Mouse (Mus musculus): ENCODE results near the gene Gm5108.

The Gm5108 gene

GRCm38 (mm10) chr5:67941369-67941768 is at the start of gene Gm5108:
Gene Gm5108, plus strand, starts transcription at chr5:67941669.
- DNase-seq (ENCODE audit: low spot score): no peak

DNA sequence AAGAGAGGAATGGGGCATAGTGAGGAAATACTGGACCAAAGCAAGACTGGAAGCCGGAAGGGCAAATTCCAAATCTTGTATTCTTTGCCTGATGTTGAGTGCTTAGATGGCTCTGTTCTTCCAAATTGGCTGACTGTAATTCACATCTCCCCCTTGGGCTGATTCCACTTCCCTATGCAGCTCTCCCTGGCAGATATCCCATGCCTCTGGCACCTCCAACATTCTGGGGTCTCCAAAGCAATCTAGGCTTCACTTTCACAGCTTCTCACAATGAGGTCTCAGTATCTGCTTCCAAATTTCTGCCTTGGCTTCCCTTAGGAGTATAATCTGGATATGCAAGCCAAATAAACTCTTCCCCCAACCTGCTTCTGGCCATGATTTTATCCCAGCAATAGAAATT is 42.5 kb upstream of the Gm5108 start:
- no peak for DNase-seq (ENCODE audit: low spot score)

DNA sequence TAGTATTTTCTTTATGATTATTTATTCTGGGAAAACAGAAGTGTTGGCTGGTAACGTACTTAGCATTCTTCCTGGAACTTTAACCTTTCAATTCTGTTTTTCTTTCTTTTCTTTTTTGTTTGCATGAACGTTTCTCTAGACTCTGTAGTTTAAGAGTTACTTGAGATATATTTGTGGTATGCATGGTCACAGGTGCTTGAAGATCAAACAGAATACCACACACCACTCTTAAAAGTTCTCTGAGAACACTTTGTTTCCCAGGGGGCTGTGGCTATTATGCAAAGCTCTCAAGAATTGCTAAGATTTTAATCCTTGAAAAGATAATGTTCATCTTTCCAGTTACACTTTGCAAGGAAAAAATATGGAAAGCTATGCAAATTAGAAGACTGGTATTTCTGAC is 36.9 kb upstream of the Gm5108 start:
- DNase-seq (ENCODE audit: low spot score): no peak

DNA sequence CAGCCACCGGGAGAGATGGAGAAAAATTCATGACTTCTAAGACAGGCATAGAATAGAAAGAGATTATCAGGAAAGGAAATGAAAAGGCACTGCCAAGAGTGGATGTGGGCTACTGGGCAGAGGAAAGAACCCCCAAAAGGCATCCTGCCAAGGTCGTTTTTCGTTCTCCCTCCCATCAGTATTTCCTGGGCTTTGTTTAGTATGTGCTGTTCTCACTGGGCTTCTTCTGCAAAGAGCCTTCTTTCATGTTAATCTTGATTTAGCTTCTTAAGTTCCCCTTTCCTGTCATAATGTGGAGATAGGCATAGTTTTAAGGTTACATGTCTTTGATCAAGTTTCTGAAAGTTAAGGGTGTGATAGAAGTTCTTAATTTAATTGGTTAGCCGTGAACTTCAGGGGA is 10.9 kb upstream of the Gm5108 start:
- no peak for DNase-seq (ENCODE audit: low spot score)

- no peak for DNase-seq (ENCODE audit: low spot score)
Measured at GRCm38 (mm10) chr5:67931623-67932022, 9.8 kb upstream of the Gm5108 start.

- DNase-seq (ENCODE audit: low spot score): no peak
Measured at GRCm38 (mm10) chr5:67943199-67943598, 1.7 kb downstream of the Gm5108 start.

DNA sequence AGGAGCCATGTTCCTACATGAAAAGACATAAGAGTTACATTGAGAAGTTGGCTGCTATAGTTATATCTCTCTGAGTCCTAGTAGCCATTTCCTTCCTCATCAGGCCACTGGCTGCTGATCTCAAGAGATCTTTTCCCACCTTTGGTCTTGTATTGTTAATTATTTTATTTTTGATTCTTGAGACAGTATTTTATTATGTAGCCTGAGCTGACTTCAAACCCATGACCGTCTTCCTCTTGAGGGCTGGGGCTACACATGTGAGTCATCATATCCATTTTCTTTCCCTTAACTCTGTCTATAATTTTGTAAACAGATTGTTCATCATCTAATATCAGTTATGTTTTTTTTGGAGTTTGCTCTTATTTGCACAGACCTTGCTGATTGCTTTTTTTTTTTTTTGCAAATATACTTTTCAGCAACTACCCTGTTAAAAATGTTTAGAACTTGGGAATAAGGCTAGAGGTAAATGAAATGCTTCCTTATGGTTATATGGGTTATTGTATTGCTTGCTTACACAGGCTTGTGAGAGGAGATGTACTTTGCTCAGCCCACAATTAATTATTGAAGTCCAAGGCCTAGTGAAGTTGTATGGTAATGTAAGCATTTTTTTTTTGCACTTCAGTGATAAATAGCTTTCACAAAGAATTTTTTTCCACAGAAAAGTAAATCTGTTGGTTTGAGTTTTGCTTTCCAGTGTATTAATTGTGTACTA is 2.8 kb downstream of the Gm5108 start:
- no peak for DNase-seq (ENCODE audit: low spot score)

GRCm38 (mm10) chr5:67946321-67946720 is 4.9 kb downstream of the Gm5108 start, which contains the start of gene Gm21905:
Gene Gm21905, minus strand, starts transcription at chr5:67946421.
- DNase-seq (ENCODE audit: low spot score): no peak

GRCm38 (mm10) chr5:67947006-67947405 is 5.5 kb downstream of the Gm5108 start:
- no peak for DNase-seq (ENCODE audit: low spot score)

GRCm38 (mm10) chr5:67948074-67948473 is 6.6 kb downstream of the Gm5108 start:
- DNase-seq (ENCODE audit: low spot score): no peak

GRCm38 (mm10) chr5:67954097-67954496 is 12.6 kb downstream of the Gm5108 start:
- DNase-seq (ENCODE audit: low spot score): no peak

DNA sequence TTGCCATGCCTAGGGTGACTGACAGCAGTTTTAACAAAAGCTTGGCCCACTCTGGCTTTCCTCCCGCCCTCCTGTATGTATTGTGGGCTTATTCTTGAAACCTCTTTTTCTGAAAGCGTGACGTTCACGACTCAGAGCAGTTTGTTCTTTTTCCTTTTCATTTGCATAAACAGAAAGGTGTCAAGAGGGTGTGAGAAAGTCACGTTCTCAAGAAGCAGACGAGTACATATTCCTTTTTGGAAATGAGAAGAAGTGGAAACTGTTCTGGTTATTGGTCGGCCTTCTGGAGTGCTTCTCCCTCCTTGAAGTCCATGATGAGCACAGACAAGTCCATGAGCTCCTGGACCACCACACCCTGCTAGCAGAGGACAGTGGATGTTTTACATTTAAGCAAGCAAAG is 14.0 kb downstream of the Gm5108 start:
- no peak for DNase-seq (ENCODE audit: low spot score)

DNA sequence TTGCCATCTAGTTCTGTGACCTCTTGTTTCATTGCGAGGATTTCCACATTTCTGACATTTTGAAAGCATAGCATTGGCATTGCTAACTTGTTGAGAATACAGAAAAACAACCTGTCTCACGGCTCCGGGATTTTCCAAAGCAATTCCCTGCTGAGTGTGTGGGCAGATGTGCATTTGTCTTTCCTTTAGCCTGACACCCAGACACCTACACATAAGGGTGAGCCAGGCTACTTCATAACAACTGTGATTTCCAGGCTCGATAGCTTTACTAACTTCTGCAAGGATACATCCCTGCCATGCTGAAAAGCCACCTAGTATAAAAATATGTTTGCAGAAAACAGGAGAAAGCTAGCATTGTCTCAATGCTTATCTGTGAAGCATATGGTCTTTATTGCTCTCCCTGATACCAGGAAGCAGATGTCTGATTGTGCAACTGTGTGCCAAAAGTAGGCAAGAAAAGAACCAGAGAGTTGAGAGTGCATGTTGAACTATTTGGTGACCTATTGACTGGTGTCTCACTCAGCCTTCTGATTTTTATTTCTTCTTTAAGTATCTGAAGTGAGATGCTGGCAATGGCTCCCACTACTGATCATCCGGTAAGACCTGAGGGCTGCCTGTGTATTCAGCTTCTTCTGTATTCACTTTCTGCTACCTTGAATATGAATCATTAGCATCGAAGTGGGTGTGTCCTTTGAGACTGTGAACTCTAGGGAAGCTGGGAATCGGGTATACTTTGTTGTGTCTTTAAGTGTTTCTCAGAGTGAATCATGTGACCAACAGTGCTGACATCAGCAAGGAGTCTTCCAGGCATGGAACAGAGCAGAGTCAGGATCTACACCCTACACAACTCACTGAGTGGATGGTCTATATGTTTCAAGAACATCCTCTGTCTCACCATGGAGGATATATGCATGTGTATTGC is 20.5 kb downstream of the Gm5108 start:
- no peak for DNase-seq (ENCODE audit: low spot score)

GRCm38 (mm10) chr5:67969536-67969935 is 28.1 kb downstream of the Gm5108 start:
- no peak for DNase-seq (ENCODE audit: low spot score)

DNA sequence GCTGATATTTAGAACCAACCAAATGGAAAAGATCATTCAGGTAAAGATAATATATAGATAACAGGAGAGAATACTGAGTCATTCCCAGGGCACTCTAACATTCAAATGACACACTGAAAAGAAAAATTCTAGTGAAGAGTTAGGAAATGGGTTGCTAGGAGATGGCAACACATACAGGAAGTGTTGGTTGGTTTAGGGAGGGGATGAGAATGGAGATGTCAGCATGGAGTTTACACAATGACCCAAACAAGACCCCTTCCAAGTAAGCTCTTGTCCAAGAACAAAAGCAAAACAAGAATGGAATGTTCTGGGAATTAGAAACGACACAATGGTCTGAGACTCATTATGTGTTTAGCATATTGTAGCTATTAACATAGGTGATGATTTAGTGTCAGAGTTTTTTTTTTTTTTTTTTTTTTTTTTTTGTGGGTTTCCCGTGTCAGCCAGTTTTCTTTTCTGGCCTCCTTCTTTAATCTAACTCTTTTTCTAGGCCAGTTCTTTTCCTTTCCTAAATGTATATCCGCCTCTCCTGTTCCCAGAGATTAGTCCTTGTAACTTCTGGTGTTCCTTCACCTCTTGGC is 40.6 kb downstream of the Gm5108 start:
- DNase-seq (ENCODE audit: low spot score): no peak

DNA sequence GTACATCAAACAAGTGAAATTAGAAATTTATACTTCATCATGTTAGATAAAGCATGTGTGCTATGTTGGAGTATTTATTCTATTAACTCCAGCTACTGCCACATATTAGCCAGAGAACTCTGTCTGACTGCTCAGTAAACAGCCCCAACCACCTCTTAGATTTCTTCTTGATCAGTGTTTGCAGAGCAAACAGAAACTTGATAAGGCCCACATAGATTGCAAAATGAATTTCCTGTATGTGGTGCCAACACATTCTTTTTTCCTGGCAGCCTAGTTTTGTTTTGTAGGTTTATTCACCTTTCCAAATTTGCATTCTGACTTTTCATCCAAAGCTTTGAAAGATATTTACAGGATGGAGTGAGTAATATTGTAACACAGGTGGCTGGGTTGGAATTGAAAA is 49.0 kb downstream of the Gm5108 start:
- DNase-seq (ENCODE audit: low spot score): no peak

GRCm38 (mm10) chr5:68002611-68003010 is 61.1 kb downstream of the Gm5108 start:
- DNase-seq (ENCODE audit: low spot score): no peak

DNA sequence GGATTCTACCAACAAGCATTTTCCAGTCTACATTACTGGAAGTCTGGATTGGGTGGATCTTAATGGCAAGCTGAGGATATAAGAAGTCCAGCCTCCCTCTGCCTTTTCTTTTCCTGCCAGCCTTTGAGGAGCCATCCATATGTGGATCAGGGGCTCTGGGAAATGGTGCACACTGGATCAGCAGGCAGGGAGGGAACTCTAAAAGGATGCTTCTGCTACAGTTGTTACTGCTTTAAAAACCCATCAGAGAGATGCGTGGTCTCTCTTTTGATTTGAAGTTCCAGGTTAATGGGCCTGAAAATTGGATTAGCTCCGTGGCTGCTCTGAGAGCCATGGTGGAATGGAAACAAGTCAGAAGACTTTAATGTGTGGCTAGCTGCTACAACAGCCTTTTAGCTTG is 62.4 kb downstream of the Gm5108 start:
- DNase-seq (ENCODE audit: low spot score): no peak

- DNase-seq (ENCODE audit: low spot score): no peak
Measured at GRCm38 (mm10) chr5:68004419-68004818, 63.0 kb downstream of the Gm5108 start.

DNA sequence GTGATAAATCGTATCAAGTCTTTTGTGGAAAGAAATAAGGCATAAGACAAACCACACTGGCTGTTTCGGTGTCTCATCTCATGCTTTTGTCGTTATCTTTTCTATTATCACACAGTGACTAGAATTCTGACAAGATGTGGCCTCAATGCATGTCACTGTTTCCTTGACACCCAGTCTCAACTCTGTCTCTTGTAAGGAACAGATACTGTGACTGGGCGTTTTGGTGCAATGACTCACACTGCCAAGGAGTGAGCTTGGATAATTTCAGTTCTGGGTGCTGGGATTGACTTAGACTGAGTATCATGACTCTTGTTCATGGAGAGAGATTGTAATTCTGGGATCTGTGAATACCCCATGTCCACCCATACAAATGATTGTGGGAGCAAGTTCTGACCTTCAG is 65.6 kb downstream of the Gm5108 start:
- no peak for DNase-seq (ENCODE audit: low spot score)

DNA sequence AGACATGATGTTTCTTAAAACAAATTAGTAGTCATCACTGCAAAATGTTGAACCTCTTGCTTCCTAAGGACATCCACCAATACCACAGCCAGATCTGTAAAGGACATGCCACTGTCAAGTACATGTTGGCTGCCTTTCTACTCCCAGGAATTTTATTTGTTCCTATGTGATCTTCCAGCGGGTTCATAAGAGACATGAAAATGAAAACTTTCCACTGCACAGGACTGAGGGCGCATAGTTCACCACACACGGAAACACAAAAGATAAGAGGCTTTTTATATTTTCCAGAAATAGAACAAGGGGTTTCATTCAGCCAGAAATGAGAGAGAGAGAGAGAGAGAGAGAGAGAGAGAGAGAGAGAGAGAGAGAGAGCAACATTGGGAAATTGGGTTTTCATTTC is 70.1 kb downstream of the Gm5108 start:
- no peak for DNase-seq (ENCODE audit: low spot score)

DNA sequence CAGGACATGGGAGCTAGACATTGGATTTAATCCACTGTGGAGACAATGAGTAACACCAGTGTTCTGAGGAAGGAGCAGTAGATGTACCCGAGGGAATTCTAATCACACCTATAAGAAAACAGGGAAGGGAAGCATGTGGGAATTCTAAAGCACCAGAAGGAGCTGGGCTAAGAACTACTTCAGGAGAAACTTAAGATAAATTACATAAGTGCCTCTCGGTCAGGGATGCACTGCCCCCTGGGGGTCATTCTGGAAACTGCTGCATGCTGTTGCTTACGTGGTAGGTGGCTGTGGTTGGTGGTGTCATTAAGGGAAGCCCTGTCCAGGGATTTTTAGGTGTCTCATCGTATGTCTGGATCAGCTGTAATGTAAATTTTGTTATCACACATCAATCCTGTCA is 71.1 kb downstream of the Gm5108 start:
- peak; percentile 55 for DNase-seq (ENCODE audit: low spot score)

GRCm38 (mm10) chr5:68020870-68021269 is 79.4 kb downstream of the Gm5108 start:
- DNase-seq (ENCODE audit: low spot score): no peak

Data from spleen, adult 12 weeks (tissue).